Mouse (Mus musculus) large intestine, adult 2 months (tissue): ENCODE data around the gene Il2rb. TPM values are rescaled to one million over a fixed set of nuclear protein-coding genes. Genes with fewer than 3 reads are reported as not detected.

ENCODE experiments used
- DNase-seq: peaks from one replicate; pipeline ENCODE4 v3.0.0-alpha.2; 2012; ENCODE audit warnings: low read depth, low spot score
- WGBS: fragments of 180-500 bp; shearing (Covaris S2); methylation state at CpG from one replicate; pipeline ENCODE4 v1.1.7; 2018; 5-methylcytosine and 5-hydroxymethylcytosine counted together
- polyA plus RNA-seq: library from polyadenylated mRNA; depleted of rRNA; stranded (reverse); fragments of >200 nt; gene quantifications from 2 replicates; pipeline ENCODE4 v1.2.3, GENCODE M21; 2012

The Il2rb gene
- polyA plus RNA-seq, 1 experiment = 9.6 TPM

GRCm38 (mm10) chr15:78487066-78487465 is 8.0 kb downstream of the Il2rb start:
- DNase-seq = no peak
- 70% methylated on average over 4 of the region's 4 CpGs for WGBS

- WGBS = 90% methylated on average over 1 of the region's 1 CpGs
- DNase-seq = no peak
Measured at GRCm38 (mm10) chr15:78486564-78486963, 8.5 kb downstream of the Il2rb start.

DNA sequence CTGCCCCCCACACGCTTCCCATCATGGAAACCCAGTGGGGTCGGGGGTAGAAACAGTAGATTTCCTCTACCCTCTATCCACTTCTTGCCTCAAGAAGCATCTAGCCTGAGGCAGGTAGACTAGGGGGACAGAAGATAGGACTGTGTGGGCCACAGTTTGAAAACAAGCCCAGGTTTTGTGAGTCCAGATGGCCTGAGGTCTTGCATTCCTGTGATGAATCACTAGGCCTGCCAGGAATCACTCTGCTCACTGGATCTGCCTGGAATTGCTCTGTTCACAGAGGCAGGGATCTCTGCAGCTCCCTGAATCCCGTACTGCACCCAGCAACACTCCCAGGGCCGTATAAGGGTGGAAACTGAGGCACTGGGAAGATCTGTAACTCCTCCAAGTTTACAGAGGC is 11.8 kb downstream of the Il2rb start:
- no peak for DNase-seq
- 76% methylated on average over 4 of the region's 4 CpGs for WGBS

- WGBS = 61% methylated on average over 3 of the region's 3 CpGs
- no peak for DNase-seq
Measured at GRCm38 (mm10) chr15:78482518-78482917, 12.6 kb downstream of the Il2rb start.

DNA sequence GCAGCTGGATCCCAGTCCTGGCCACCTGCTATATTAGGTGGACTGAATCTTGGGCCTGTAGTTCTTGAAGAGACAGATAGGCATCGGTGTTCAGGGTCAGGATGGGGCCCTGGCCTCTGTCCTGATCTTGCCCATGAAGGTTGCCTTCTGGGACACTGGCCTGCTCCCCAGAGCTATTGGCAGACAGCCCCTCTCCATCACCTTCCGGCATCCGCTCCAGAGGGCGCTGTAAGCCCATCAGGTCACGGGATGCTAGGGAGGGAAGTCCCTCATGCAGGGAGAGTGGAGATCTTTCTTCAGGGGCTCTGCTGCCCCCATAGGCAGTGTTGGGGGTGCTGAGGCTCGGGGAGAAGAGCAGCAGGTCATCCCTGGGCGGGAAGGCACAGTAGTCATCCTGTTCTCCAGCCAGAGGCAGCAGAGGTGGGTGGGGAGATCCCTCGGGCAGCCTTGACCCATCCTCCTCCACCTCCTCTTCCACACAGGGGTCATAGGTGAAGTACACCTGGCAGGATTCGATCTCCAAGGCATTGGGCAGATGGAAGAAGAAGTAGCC is 13.5 kb downstream of the Il2rb start:
- WGBS = 64% methylated on average over 9 of the region's 9 CpGs
- no peak for DNase-seq

- 26% methylated on average over 2 of the region's 2 CpGs for WGBS
- no peak for DNase-seq
Measured at GRCm38 (mm10) chr15:78480991-78481390, 14.1 kb downstream of the Il2rb start.

- 74% methylated on average over 7 of the region's 7 CpGs for WGBS
Measured at GRCm38 (mm10) chr15:78480111-78480510, 15.0 kb downstream of the Il2rb start.

GRCm38 (mm10) chr15:78479470-78479869 is 15.6 kb downstream of the Il2rb start:
- no peak for DNase-seq
- 60% methylated on average over 5 of the region's 5 CpGs for WGBS

More at GRCm38 (mm10) chr15:78480111-78480510, 15.0 kb downstream of the Il2rb start:
- no peak for DNase-seq

DNA sequence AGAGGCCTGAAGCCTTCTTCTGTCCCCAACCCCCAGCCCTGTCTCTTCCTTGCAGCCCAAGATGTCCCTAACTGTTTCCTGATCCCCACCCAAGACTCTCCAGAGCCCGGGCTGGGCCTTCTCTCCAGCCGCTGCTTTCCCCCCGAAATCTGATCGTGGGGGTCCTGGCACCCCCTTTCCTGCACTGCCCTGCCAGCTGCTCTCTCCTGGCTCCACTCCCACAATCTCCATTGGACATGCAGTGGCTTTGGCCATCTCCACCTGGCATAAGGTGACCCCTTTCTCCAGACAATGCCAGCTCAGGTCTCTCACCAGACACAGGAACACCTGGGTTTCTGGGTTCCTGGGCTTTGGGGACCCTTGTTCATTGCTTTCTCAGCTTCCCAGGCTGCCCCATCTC is 17.0 kb downstream of the Il2rb start:
- 85% methylated on average over 4 of the region's 4 CpGs for WGBS
- no peak for DNase-seq

- no peak for DNase-seq
- 92% methylated on average over 1 of the region's 1 CpGs for WGBS
Measured at GRCm38 (mm10) chr15:78476878-78477277, 18.2 kb downstream of the Il2rb start.

- no peak for DNase-seq
- 19% methylated on average over 3 of the region's 3 CpGs for WGBS
Measured at GRCm38 (mm10) chr15:78475604-78476031, 19.5 kb downstream of the Il2rb start.

DNA sequence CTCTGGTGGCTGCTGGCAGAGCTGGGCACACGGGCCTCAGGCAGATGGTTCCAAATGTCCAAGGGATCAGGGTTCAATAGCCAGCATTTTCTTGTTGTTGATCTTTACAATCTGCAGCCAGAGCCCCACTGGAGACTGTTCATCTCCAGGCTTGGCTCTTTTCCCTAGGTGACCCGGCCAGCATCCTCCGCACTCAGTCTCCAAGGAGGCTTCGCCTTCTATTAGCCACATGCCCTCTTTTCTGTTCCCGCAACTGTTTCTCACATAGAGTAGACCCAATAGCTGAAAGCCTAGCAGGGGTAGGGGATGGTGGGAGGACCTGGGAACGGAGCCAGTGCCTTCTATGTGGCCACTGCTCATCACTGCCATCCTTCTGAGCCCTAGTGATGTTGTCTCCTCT is 21.6 kb downstream of the Il2rb start:
- no peak for DNase-seq
- 82% methylated on average over 6 of the region's 6 CpGs for WGBS

DNA sequence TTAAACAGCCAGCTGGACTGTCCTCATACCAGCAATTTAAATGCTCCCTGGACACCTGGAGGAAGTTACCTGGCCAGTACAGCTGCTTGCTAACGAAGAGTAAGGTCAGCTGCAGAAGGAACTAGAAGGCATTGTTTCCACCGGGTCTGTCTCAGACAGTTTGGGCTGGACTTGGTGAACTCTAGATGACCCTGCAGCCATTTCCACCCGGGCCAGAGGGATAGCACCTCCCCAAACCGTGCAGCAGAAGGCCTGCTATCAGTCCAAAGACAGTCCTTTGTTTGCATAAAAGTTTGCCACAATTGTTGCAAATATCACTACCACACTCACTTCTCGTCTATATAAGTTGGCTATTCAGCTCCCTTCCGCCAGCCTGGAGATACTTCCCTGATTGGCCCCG is 23.2 kb downstream of the Il2rb start:
- WGBS = 28% methylated on average over 7 of the region's 7 CpGs
- no peak for DNase-seq

GRCm38 (mm10) chr15:78470495-78471276 is 24.4 kb downstream of the Il2rb start:
- 71% methylated on average over 4 of the region's 4 CpGs for WGBS
- no peak for DNase-seq

DNA sequence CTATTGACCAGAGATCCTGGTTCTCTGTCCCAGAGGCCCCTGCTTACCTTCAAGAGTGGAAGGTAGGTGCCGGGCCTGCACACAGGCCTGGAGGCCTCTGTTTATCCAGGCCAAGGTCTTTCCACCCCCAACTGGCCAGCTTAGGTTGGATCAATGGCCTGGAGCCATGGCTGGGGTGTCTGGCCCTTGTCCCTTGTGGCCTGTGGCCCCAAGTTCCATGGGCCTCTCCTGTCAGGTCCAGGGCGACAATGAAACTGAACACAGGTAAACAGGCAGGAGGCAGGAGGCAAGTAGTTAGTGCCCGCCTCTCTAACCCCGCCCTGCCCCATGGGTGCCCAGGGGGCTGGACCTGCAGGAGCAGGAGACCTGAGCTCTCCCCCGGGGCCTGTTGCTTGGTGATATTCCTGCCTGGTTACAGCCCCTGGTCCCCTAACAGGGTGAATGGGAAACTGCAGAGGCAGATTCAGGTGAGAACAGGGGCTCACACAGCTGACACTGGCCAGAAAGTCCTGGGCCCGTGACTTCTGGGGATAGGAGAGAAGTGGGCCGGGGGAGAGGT is 26.6 kb downstream of the Il2rb start, which contains the start of gene Tmprss6:
Tmprss6 (minus strand) TSS at position 256 of the 559 bp plus-strand sequence.
- 71% methylated on average over 7 of the region's 7 CpGs for WGBS
- DNase-seq = no peak

- DNase-seq = no peak
Measured at GRCm38 (mm10) chr15:78467570-78467969, 27.5 kb downstream of the Il2rb start.

GRCm38 (mm10) chr15:78466809-78467208 is 28.3 kb downstream of the Il2rb start:
- no peak for DNase-seq
- WGBS = 35% methylated on average over 6 of the region's 6 CpGs

More at GRCm38 (mm10) chr15:78467570-78467969, 27.5 kb downstream of the Il2rb start:
- WGBS = 90% methylated on average over 7 of the region's 7 CpGs

DNA sequence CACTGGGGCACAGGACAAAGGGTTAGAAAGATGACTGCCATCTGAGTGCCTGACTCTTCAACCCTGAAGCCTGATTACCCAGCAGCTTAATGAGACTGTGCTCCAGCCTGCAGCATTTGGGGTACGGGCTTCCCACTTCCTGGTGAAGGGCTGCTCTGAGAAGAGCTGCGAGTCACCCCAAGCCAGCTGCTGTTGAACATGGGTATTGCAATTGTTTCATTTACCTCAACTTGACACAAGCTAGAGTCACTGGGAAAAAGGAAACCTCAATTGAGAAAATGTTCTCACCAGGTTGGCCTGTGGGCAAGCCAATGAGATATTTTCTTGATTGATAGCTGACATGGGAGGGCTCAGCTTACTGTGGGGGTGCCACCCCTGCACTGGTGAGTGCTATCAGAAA is 32.1 kb downstream of the Il2rb start:
- WGBS = 47% methylated on average over 2 of the region's 2 CpGs
- no peak for DNase-seq

DNA sequence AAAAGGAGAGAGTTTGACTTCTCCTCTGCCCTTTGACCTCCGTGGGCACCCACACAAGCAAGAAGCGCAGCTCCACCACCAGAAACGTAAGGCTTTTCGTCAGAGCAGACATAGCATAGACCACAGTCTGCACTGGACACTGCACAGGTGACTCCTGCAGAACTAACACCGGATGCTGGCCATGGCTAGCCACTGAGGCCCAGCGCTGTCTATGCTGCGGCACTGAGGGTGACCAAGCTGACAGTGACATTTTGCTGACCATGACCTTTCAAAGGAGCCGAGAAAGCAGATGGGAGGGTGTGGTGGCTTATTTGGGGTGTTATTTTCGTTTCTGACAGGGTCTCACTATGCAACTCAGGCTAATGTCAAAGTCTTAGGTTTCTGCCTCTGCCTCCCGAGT is 37.9 kb downstream of the Il2rb start:
- 77% methylated on average over 10 of the region's 10 CpGs for WGBS
- DNase-seq = no peak

DNA sequence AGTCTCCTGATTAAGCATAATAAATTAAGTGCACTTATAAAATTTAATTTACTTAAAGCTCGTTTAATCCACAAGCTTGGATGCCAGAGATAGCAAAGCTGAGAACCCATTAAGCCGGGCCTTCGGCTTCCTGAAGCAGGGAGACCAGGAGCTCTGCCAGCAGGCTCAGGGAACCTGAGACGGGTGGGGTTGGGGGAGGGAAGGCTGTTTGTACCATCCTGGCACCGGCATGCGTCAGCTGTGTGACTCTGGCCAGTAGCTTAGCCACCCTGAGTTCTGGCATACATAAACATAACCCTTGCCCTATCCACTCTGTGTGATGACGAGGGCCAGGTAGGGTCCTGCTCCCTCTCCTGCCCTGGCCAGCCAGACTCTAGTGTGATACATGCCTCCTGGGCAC is 39.0 kb downstream of the Il2rb start:
- no peak for DNase-seq
- WGBS = 26% methylated on average over 7 of the region's 7 CpGs

GRCm38 (mm10) chr15:78455168-78455567 is 39.9 kb downstream of the Il2rb start:
- WGBS = 47% methylated on average over 4 of the region's 4 CpGs
- no peak for DNase-seq
